Mouse (Mus musculus): Measurements from ENCODE around the gene Cdh1. TPM values are rescaled to one million over a fixed set of nuclear protein-coding genes. Genes with fewer than 3 reads are reported as not detected.
"Not testable (repeated sequence)": the region's sequence is repeated elsewhere in the genome, so short reads cannot be mapped to it uniquely, and the experiment has no call there.

Cdh1 gene
- polyA plus RNA-seq, 1 experiment from 2014 or later = 19.8 TPM

- Histone ChIP-seq H3K4me1 (ENCODE audit: control insufficient read depth, insufficient read depth, low read length) (no peaks in the 10 kb centered on the region), H3K9me3 (replicated peaks; ENCODE audit: control insufficient read depth, low read length) (no peaks in the 10 kb centered on the region), H3K4me2 (ENCODE audit: low read depth, low read length) (no peak overlapping the region), H3K4me3 (ENCODE audit: low read depth, low read length) (no peak overlapping the region), H3K9ac (replicated peaks; ENCODE audit: low read length) (no peak overlapping the region), H3K27me3 (ENCODE audit: control insufficient read depth, insufficient read depth, low read length) (no peaks in the 10 kb centered on the region), H3K27ac (replicated peaks; ENCODE audit: low read depth, low read length) (no peak overlapping the region), H3K36me3 (replicated peaks; ENCODE audit: control insufficient read depth, insufficient read depth, low read depth, low read length) (no peaks in the 10 kb centered on the region)
- WGBS = 79% methylated on average over 4 of the region's 4 CpGs
- ATAC-seq (replicated peaks; ENCODE audit: insufficient number of reproducible peaks, low FRiP score, low TSS enrichment, low read depth) (no peak), DNase-seq (ENCODE audit: low spot score) (no peak)
Observed at GRCm38 (mm10) chr8:106570386-106570785, 32.8 kb upstream of the Cdh1 start.

GRCm38 (mm10) chr8:106571551-106572172, 31.5 kb upstream of the Cdh1 start:
- 86% methylated on average over 5 of the region's 5 CpGs for WGBS
- Histone ChIP-seq H3K4me3 (ENCODE audit: low read depth, low read length) (no peak overlapping the region), H3K9ac (replicated peaks; ENCODE audit: low read length) (no peak overlapping the region), H3K27ac (replicated peaks; ENCODE audit: low read depth, low read length) (no peak overlapping the region), H3K27me3 (ENCODE audit: control insufficient read depth, insufficient read depth, low read length) (no peaks in the 10 kb centered on the region), H3K4me2 (ENCODE audit: low read depth, low read length) (no peak overlapping the region), H3K36me3 (replicated peaks; ENCODE audit: control insufficient read depth, insufficient read depth, low read depth, low read length) (no peaks in the 10 kb centered on the region), H3K4me1 (ENCODE audit: control insufficient read depth, insufficient read depth, low read length) (no peaks in the 10 kb centered on the region), H3K9me3 (replicated peaks; ENCODE audit: control insufficient read depth, low read length) (no peaks in the 10 kb centered on the region)
- ATAC-seq (replicated peaks; ENCODE audit: insufficient number of reproducible peaks, low FRiP score, low TSS enrichment, low read depth) (no peak), DNase-seq (ENCODE audit: low spot score) (no peak)

GRCm38 (mm10) chr8:106572175-106572574, 31.0 kb upstream of the Cdh1 start:
- H3K27me3 ChIP-seq (ENCODE audit: control insufficient read depth, insufficient read depth, low read length); H3K4me3 ChIP-seq (ENCODE audit: low read depth, low read length); H3K4me1 ChIP-seq (ENCODE audit: control insufficient read depth, insufficient read depth, low read length); DNase-seq (ENCODE audit: low spot score); H3K9ac ChIP-seq (replicated peaks; ENCODE audit: low read length); H3K4me2 ChIP-seq (ENCODE audit: low read depth, low read length); ATAC-seq (replicated peaks; ENCODE audit: insufficient number of reproducible peaks, low FRiP score, low TSS enrichment, low read depth); H3K36me3 ChIP-seq (replicated peaks; ENCODE audit: control insufficient read depth, insufficient read depth, low read depth, low read length); H3K27ac ChIP-seq (replicated peaks; ENCODE audit: low read depth, low read length); H3K9me3 ChIP-seq (replicated peaks; ENCODE audit: control insufficient read depth, low read length): not testable (repeated sequence)
- WGBS = 92% methylated on average over 1 of the region's 1 CpGs

- 50% methylated on average over 20 of the region's 20 CpGs for WGBS
- not testable (repeated sequence) for H3K4me3 ChIP-seq (ENCODE audit: low read depth, low read length)
Observed at GRCm38 (mm10) chr8:106573168-106573567, 30.0 kb upstream of the Cdh1 start, which contains the start of gene Gm10073. TSS of gene Gm10073 (minus strand) at chr8:106573461.

GRCm38 (mm10) chr8:106574283-106574682, 28.9 kb upstream of the Cdh1 start:
- DNase-seq (ENCODE audit: low spot score) = no peak
- WGBS = 84% methylated on average over 4 of the region's 4 CpGs
- Histone ChIP-seq H3K36me3 (replicated peaks; ENCODE audit: control insufficient read depth, insufficient read depth, low read depth, low read length) (no peaks in the 10 kb centered on the region), H3K27ac (replicated peaks; ENCODE audit: low read depth, low read length) (no peak overlapping the region), H3K4me1 (ENCODE audit: control insufficient read depth, insufficient read depth, low read length) (no peaks in the 10 kb centered on the region), H3K4me2 (ENCODE audit: low read depth, low read length) (no peak overlapping the region), H3K27me3 (ENCODE audit: control insufficient read depth, insufficient read depth, low read length) (no peaks in the 10 kb centered on the region), H3K9ac (replicated peaks; ENCODE audit: low read length) (no peak overlapping the region), H3K9me3 (replicated peaks; ENCODE audit: control insufficient read depth, low read length) (no peaks in the 10 kb centered on the region), H3K4me3 (ENCODE audit: low read depth, low read length) (no peak overlapping the region)
- ATAC-seq (replicated peaks; ENCODE audit: insufficient number of reproducible peaks, low FRiP score, low TSS enrichment, low read depth) = no peak

More at GRCm38 (mm10) chr8:106573168-106573567, 30.0 kb upstream of the Cdh1 start, which contains the start of gene Gm10073:
- not testable (repeated sequence) for H3K4me1 ChIP-seq (ENCODE audit: control insufficient read depth, insufficient read depth, low read length); H3K27ac ChIP-seq (replicated peaks; ENCODE audit: low read depth, low read length); H3K9me3 ChIP-seq (replicated peaks; ENCODE audit: control insufficient read depth, low read length); H3K36me3 ChIP-seq (replicated peaks; ENCODE audit: control insufficient read depth, insufficient read depth, low read depth, low read length); H3K27me3 ChIP-seq (ENCODE audit: control insufficient read depth, insufficient read depth, low read length); H3K9ac ChIP-seq (replicated peaks; ENCODE audit: low read length); DNase-seq (ENCODE audit: low spot score); ATAC-seq (replicated peaks; ENCODE audit: insufficient number of reproducible peaks, low FRiP score, low TSS enrichment, low read depth); H3K4me2 ChIP-seq (ENCODE audit: low read depth, low read length)

GRCm38 (mm10) chr8:106576849-106577555, 26.1 kb upstream of the Cdh1 start:
- ATAC-seq (replicated peaks; ENCODE audit: insufficient number of reproducible peaks, low FRiP score, low TSS enrichment, low read depth) (no peak), DNase-seq (ENCODE audit: low spot score) (no peak)
- no peak overlapping the region for H3K27ac ChIP-seq (replicated peaks; ENCODE audit: low read depth, low read length)

GRCm38 (mm10) chr8:106579510-106579909, 23.6 kb upstream of the Cdh1 start:
- Histone ChIP-seq H3K36me3 (replicated peaks; ENCODE audit: control insufficient read depth, insufficient read depth, low read depth, low read length) (no peaks in the 10 kb centered on the region), H3K4me3 (ENCODE audit: low read depth, low read length) (no peak overlapping the region), H3K4me2 (ENCODE audit: low read depth, low read length) (no peak overlapping the region), H3K9ac (replicated peaks; ENCODE audit: low read length) (no peak overlapping the region), H3K27me3 (ENCODE audit: control insufficient read depth, insufficient read depth, low read length) (no peaks in the 10 kb centered on the region), H3K4me1 (ENCODE audit: control insufficient read depth, insufficient read depth, low read length) (no peaks in the 10 kb centered on the region), H3K27ac (replicated peaks; ENCODE audit: low read depth, low read length) (no peak overlapping the region), H3K9me3 (replicated peaks; ENCODE audit: control insufficient read depth, low read length) (no peaks in the 10 kb centered on the region)
- WGBS = 76% methylated on average over 2 of the region's 2 CpGs
- DNase-seq (ENCODE audit: low spot score) (no peak), ATAC-seq (replicated peaks; ENCODE audit: insufficient number of reproducible peaks, low FRiP score, low TSS enrichment, low read depth) (no peak)

More at GRCm38 (mm10) chr8:106576849-106577555, 26.1 kb upstream of the Cdh1 start:
- H3K9me3 ChIP-seq (replicated peaks; ENCODE audit: control insufficient read depth, low read length) = no peaks in the 10 kb centered on the region
- H3K4me3 ChIP-seq (ENCODE audit: low read depth, low read length) = no peak overlapping the region
- no peak overlapping the region for H3K4me2 ChIP-seq (ENCODE audit: low read depth, low read length)
- 30% methylated on average over 6 of the region's 6 CpGs for WGBS
- no peaks in the 10 kb centered on the region for H3K4me1 ChIP-seq (ENCODE audit: control insufficient read depth, insufficient read depth, low read length)
- H3K9ac ChIP-seq (replicated peaks; ENCODE audit: low read length) = no peak overlapping the region
- no peaks in the 10 kb centered on the region for H3K27me3 ChIP-seq (ENCODE audit: control insufficient read depth, insufficient read depth, low read length)
- no peaks in the 10 kb centered on the region for H3K36me3 ChIP-seq (replicated peaks; ENCODE audit: control insufficient read depth, insufficient read depth, low read depth, low read length)

- H3K9me3 ChIP-seq (replicated peaks; ENCODE audit: control insufficient read depth, low read length) = no peaks in the 10 kb centered on the region
- H3K4me1 ChIP-seq (ENCODE audit: control insufficient read depth, insufficient read depth, low read length) = no peaks in the 10 kb centered on the region
- no peaks in the 10 kb centered on the region for H3K36me3 ChIP-seq (replicated peaks; ENCODE audit: control insufficient read depth, insufficient read depth, low read depth, low read length)
- H3K4me3 ChIP-seq (ENCODE audit: low read depth, low read length) = no peak overlapping the region
- ATAC-seq (replicated peaks; ENCODE audit: insufficient number of reproducible peaks, low FRiP score, low TSS enrichment, low read depth) (no peak), DNase-seq (ENCODE audit: low spot score) (no peak)
- no peaks in the 10 kb centered on the region for H3K27me3 ChIP-seq (ENCODE audit: control insufficient read depth, insufficient read depth, low read length)
- H3K27ac ChIP-seq (replicated peaks; ENCODE audit: low read depth, low read length) = no peak overlapping the region
- no peak overlapping the region for H3K4me2 ChIP-seq (ENCODE audit: low read depth, low read length)
- 69% methylated on average over 6 of the region's 6 CpGs for WGBS
- no peak overlapping the region for H3K9ac ChIP-seq (replicated peaks; ENCODE audit: low read length)
Observed at GRCm38 (mm10) chr8:106581344-106582088, 21.6 kb upstream of the Cdh1 start.

All from embryonic facial prominence, embryonic 11.5 days (tissue).